ENCODE assay signal across 21 mouse cellular contexts in genomic region chr2:121235460-121236072, GRCm38 (mm10). TPM values are rescaled to one million over a fixed set of nuclear protein-coding genes. Genes with fewer than 3 reads are reported as not detected.
DNase-seq lines count a peak whose midpoint lies in the region; ATAC-seq and TF ChIP-seq lines count a peak whose summit lies in the region.
"Had no signal": no experiment of that assay in that cellular context is flagged by ENCODE, and none has a peak within 500 bp of the region (broad histone marks: within the 10 kb centered on the region; RNA-seq: fewer than 3 reads in every experiment).

No protein-coding gene starts in this region.

- WGBS in heart, embryonic 11.5 days (ENCODE audit: insufficient replicate concordance): 63% methylated on average over 8 of the region's 8 CpGs
- WGBS in liver, postnatal 0 days (ENCODE audit: insufficient replicate concordance): 56% methylated on average over 8 of the region's 8 CpGs

- no peak for DNase-seq in heart, postnatal 14 days
- DNase-seq in MEL-GATA-1-ER (ENCODE audit: extremely low read depth, low read depth): peak; percentile 37
- peak; percentile 36 for DNase-seq in liver, postnatal 0 days
- no peak for DNase-seq in urinary bladder, postnatal 25 days (ENCODE audit: low spot score)
- DNase-seq in gastrocnemius, postnatal 36 days: no peak
- no peak for DNase-seq in adrenal gland, adult 18-20 months (ENCODE audit: low spot score in 2 of 2)
- DNase-seq: adrenal gland, postnatal 36 days; cerebellum, adult 2 months; lung, postnatal 36 days; thymus, adult 2 months had no signal

- no peaks in the 10 kb centered on the region for H3K9me3 ChIP-seq in heart, embryonic 11.5 days (replicated peaks; ENCODE audit: control insufficient read depth, low read length)
- H3K9me3 ChIP-seq in liver, postnatal 0 days (ENCODE audit: low read length): no peaks in the 10 kb centered on the region
- H3K9me3 ChIP-seq: forebrain, embryonic 13.5 days; hindbrain, embryonic 10.5 days; limb, embryonic 15.5 days; midbrain, embryonic 12.5 days had no signal

- peak overlapping the region; percentile 8; the same call in 1 of the 2 replicates for H3K4me3 ChIP-seq in heart, embryonic 11.5 days (ENCODE audit: low read depth, low read length)
- peak overlapping the region; percentile 47 for H3K4me3 ChIP-seq in liver, postnatal 0 days (ENCODE audit: low read depth, low read length)
- H3K4me3 ChIP-seq: forebrain, embryonic 13.5 days; hindbrain, embryonic 10.5 days; layer of hippocampus, adult 2 months; limb, embryonic 15.5 days; midbrain, embryonic 12.5 days; myocyte had no signal

- H3K27ac ChIP-seq in heart, embryonic 11.5 days (ENCODE audit: low read depth, low read length): peak overlapping the region; percentile 58
- H3K27ac ChIP-seq in liver, postnatal 0 days (ENCODE audit: low read depth): peak overlapping the region; percentile 80
- H3K27ac ChIP-seq: forebrain, embryonic 13.5 days; hindbrain, embryonic 10.5 days; kidney, postnatal 0 days; layer of hippocampus, adult 2 months; limb, embryonic 15.5 days; midbrain, embryonic 12.5 days had no signal

- TF ChIP-seq CTCF in liver, postnatal 0 days (IDR thresholded peaks at IDR 0.05; ENCODE audit: low read depth): no peak

- peak; percentile 90 for TF ChIP-seq EP300 in liver, postnatal 0 days (IDR thresholded peaks at IDR 0.05; ENCODE audit: low read depth)

- peaks cover 4% of the 10 kb centered on the region; the same call in 1 of the 2 replicates for H3K4me1 ChIP-seq in heart, embryonic 11.5 days (ENCODE audit: control insufficient read depth, insufficient read depth, low read length)
- peaks cover 5% of the 10 kb centered on the region; the same call in 1 of the 2 replicates for H3K4me1 ChIP-seq in liver, postnatal 0 days (ENCODE audit: insufficient read depth)
- H3K4me1 ChIP-seq: forebrain, embryonic 13.5 days; hindbrain, embryonic 10.5 days; limb, embryonic 15.5 days; midbrain, embryonic 12.5 days had no signal

- H3K27me3 ChIP-seq in heart, embryonic 11.5 days (ENCODE audit: control insufficient read depth, insufficient read depth, low read length): no peaks in the 10 kb centered on the region
- H3K27me3 ChIP-seq in liver, postnatal 0 days (ENCODE audit: insufficient read depth, low read length): no peaks in the 10 kb centered on the region
- H3K27me3 ChIP-seq: CH12.LX; forebrain, embryonic 13.5 days; limb, embryonic 15.5 days; midbrain, embryonic 12.5 days had no signal

- ATAC-seq in heart, embryonic 11.5 days (replicated peaks; ENCODE audit: insufficient number of reproducible peaks, low FRiP score, low TSS enrichment): peak; percentile 65; the same call in 1 of the 2 replicates
- ATAC-seq in erythroid progenitor cell, adult 5-6 weeks (replicated peaks; ENCODE audit: low FRiP score, poor library complexity, severe bottlenecking): peak; percentile 98
- ATAC-seq in liver, postnatal 0 days: peak; percentile 97
- ATAC-seq: activated CD4-positive, CD25-positive, alpha-beta regulatory T cell, adult 4 months; forebrain, embryonic 13.5 days had no signal

- no peak overlapping the region for H3K9ac ChIP-seq in heart, embryonic 11.5 days (ENCODE audit: low read depth, low read length)
- H3K9ac ChIP-seq in liver, postnatal 0 days (replicated peaks): peak overlapping the region; percentile 58
- H3K9ac ChIP-seq: forebrain, embryonic 13.5 days; limb, embryonic 15.5 days; midbrain, embryonic 12.5 days had no signal

- peaks cover 30% of the 10 kb centered on the region for H3K36me3 ChIP-seq in heart, embryonic 11.5 days (ENCODE audit: control insufficient read depth, insufficient read depth, low read length)
- peaks cover 29% of the 10 kb centered on the region for H3K36me3 ChIP-seq in liver, postnatal 0 days (replicated peaks; ENCODE audit: insufficient read depth, low read length)

- peak overlapping the region; percentile 37 for H3K4me2 ChIP-seq in heart, embryonic 11.5 days
- peak overlapping the region; percentile 66 for H3K4me2 ChIP-seq in liver, postnatal 0 days (ENCODE audit: low read depth, low read length)
- H3K4me2 ChIP-seq: forebrain, embryonic 13.5 days; limb, embryonic 15.5 days; midbrain, embryonic 12.5 days had no signal

- intact Hi-C loops in heart, postnatal 14 days (cut with DNase I): no loop called here
- intact Hi-C loops in gastrocnemius, postnatal 36 days (cut with DNase I): no loop called here

RNA-seq across cellular contexts. Expression of gene Trp53bp1, which starts 35.6 kb away (rescaled TPM):
- 60.1 and 63.5 TPM in 2 replicates for polyA plus RNA-seq in heart, embryonic 11.5 days (2014; fragmentation: Nextera tagmentation; extraction: Ambion mirVana)
- 10 to 100 TPM; 32.5 to 41.3 TPM for total RNA-seq in heart, postnatal 14 days (2021)
- total RNA-seq in erythroid progenitor cell, adult 5-6 weeks (2015; ENCODE audit: low replicate concordance): 42.8 and 53.0 TPM in 2 replicates
- 78.3 and 98.6 TPM in 2 replicates for total RNA-seq in erythroid progenitor cell, adult 5-6 weeks (2017; ENCODE audit: low replicate concordance)
- 4.8 and 5.7 TPM in 2 replicates for polyA plus RNA-seq in liver, postnatal 0 days (2015; fragmentation: Nextera tagmentation; extraction: Ambion mirVana)
- 10 to 100 TPM; 14.2 to 16.0 TPM for total RNA-seq in gastrocnemius, postnatal 36 days (2021)
- 10 to 100 TPM; 61.6 to 69.8 TPM for total RNA-seq in adrenal gland, adult 18-20 months (2021)

RNA-seq across cellular contexts. Expression of gene Map1a, which starts 53.8 kb away (rescaled TPM):
- 4.0 and 6.6 TPM in 2 replicates for polyA plus RNA-seq in heart, embryonic 11.5 days (2014; fragmentation: Nextera tagmentation; extraction: Ambion mirVana)
- total RNA-seq in heart, postnatal 14 days (2021): 1 to 10 TPM; 7.6 to 8.7 TPM
- 0.36 TPM in 1 of 2 replicates, not detected in the other for total RNA-seq in erythroid progenitor cell, adult 5-6 weeks (2015; ENCODE audit: low replicate concordance)
- total RNA-seq in erythroid progenitor cell, adult 5-6 weeks (2017; ENCODE audit: low replicate concordance): 0.64 and 0.83 TPM in 2 replicates
- polyA plus RNA-seq in liver, postnatal 0 days (2015; fragmentation: Nextera tagmentation; extraction: Ambion mirVana): 0.02 and 0.04 TPM in 2 replicates
- 1 to 10 TPM; 6.7 to 8.1 TPM for total RNA-seq in gastrocnemius, postnatal 36 days (2021)
- 1 to 10 TPM; 6.5 to 7.6 TPM for total RNA-seq in adrenal gland, adult 18-20 months (2021)

Comparison
In these comparisons a context has a peak if more than half of its experiments do, and no peak if none do; other contexts are left out.
1. DNase-seq: peak in MEL-GATA-1-ER (single experiment) and liver, postnatal 0 days (single experiment); none in heart, postnatal 14 days (0 of 2), urinary bladder, postnatal 25 days (single experiment), gastrocnemius, postnatal 36 days (0 of 2) and adrenal gland, adult 18-20 months (0 of 2).
2. RNA of gene Map1a, which starts 53.8 kb away (total RNA-seq): 7.6 to 8.7 TPM in heart, postnatal 14 days, 6.7 to 8.1 TPM in gastrocnemius, postnatal 36 days and 6.5 to 7.6 TPM in adrenal gland, adult 18-20 months; 0.36 to 0.83 TPM in erythroid progenitor cell, adult 5-6 weeks; every median in the first group is over 4 times any median in the second.
3. Peak in every context shown above with its lines, with median percentiles within 50 percentile points of each other: ATAC-seq.